Comparison of ENCODE assay signal across 19 mouse cellular contexts in genomic region chr16:30509340-30509739, GRCm38 (mm10). TPM values are rescaled to one million over a fixed set of nuclear protein-coding genes. Genes with fewer than 3 reads are reported as not detected.
DNase-seq lines count a peak whose midpoint lies in the region; ATAC-seq and TF ChIP-seq lines count a peak whose summit lies in the region.
"Had no signal": no experiment of that assay in that cellular context is flagged by ENCODE, and none has a peak within 500 bp of the region (broad histone marks: within the 10 kb centered on the region; RNA-seq: fewer than 3 reads in every experiment).

No protein-coding gene starts in this region.

- DNase-seq in liver (no peak), MEL (ENCODE audit: low read depth, low spot score) (peak; percentile 37)
- DNase-seq: adrenal gland, adult 2 months; adrenal gland, postnatal 25 days; cerebellum, adult 18-20 months; cerebellum, adult 9-11 months; cerebellum, postnatal 36 days; gastrocnemius, postnatal 10 days; heart, adult 2 months; heart, postnatal 14 days had no signal

- WGBS in liver, embryonic 12.5 days (ENCODE audit: insufficient replicate concordance) = 57% methylated on average over 12 of the region's 12 CpGs
- 47% methylated on average over 12 of the region's 12 CpGs for WGBS in liver, embryonic 15.5 days (ENCODE audit: insufficient replicate concordance)

- H3K4me1 ChIP-seq in liver, embryonic 12.5 days = peaks cover 46% of the 10 kb centered on the region
- peaks cover 0 to 21% of the 10 kb centered on the region in 2 experiments; a peak in 2 of 4 replicates for H3K4me1 ChIP-seq in MEL (ENCODE audit: control insufficient read depth in 1 of 2, insufficient read depth in 2 of 2, low read length in 2 of 2)
- peaks cover 40% of the 10 kb centered on the region for H3K4me1 ChIP-seq in liver, embryonic 15.5 days (replicated peaks)

- no peaks in the 10 kb centered on the region for H3K9me3 ChIP-seq in liver, embryonic 12.5 days (replicated peaks)
- H3K9me3 ChIP-seq in MEL (replicated peaks; ENCODE audit: insufficient read depth, low read length) = no peaks in the 10 kb centered on the region
- no peaks in the 10 kb centered on the region for H3K9me3 ChIP-seq in liver, embryonic 15.5 days (replicated peaks)
- H3K9me3 ChIP-seq: embryonic facial prominence, embryonic 15.5 days; forebrain, embryonic 12.5 days; heart, embryonic 15.5 days; hindbrain, embryonic 10.5 days had no signal

- no peak for TF ChIP-seq RAD21 in MEL (IDR thresholded peaks at IDR 0.05; ENCODE audit: low read depth, low read length)

- peak; percentile 36; the same call in 1 of the 2 replicates for ATAC-seq in liver, embryonic 12.5 days
- 0 out of 2 replicates have a peak, but pooled peaks have one; percentile 22 for ATAC-seq in liver, embryonic 15.5 days (ENCODE audit: insufficient read depth)
- peak; percentile 76 for ATAC-seq in megakaryocyte-erythroid progenitor cell, adult 5-6 weeks (replicated peaks; ENCODE audit: low FRiP score, low TSS enrichment, poor library complexity, severe bottlenecking)
- no peak for ATAC-seq in erythroid progenitor cell, adult 5-6 weeks (replicated peaks; ENCODE audit: low FRiP score, poor library complexity, severe bottlenecking)

- H3K4me3 ChIP-seq in liver, embryonic 12.5 days = no peak overlapping the region
- H3K4me3 ChIP-seq in MEL (ENCODE audit: control insufficient read depth in 1 of 2, insufficient read depth in 1 of 2, low read depth in 2 of 2, low read length in 2 of 2) = no peak overlapping the region
- no peak overlapping the region for H3K4me3 ChIP-seq in liver, embryonic 15.5 days (replicated peaks)
- H3K4me3 ChIP-seq: embryonic facial prominence, embryonic 15.5 days; forebrain, embryonic 12.5 days; heart, embryonic 15.5 days had no signal

- H3K27ac ChIP-seq in liver, embryonic 12.5 days = 0 out of 2 replicates have a peak overlapping the region, but pooled peaks have one; percentile 42
- no peak overlapping the region for H3K27ac ChIP-seq in MEL (ENCODE audit: control insufficient read depth, low read depth, low read length)
- peak overlapping the region; percentile 84; the same call in 1 of the 2 replicates for H3K27ac ChIP-seq in liver, embryonic 15.5 days (replicated peaks)
- H3K27ac ChIP-seq: embryonic facial prominence, embryonic 15.5 days; forebrain, embryonic 12.5 days; hindbrain, embryonic 14.5 days had no signal

- H3K79me2 ChIP-seq in MEL (ENCODE audit: control insufficient read depth, insufficient read depth, low read length, poor library complexity) = peaks cover 8% of the 10 kb centered on the region; the same call in 1 of the 2 replicates

- no peak for TF ChIP-seq POLR2A in MEL (IDR thresholded peaks at IDR 0.05; ENCODE audit: control insufficient read depth in 1 of 2, insufficient read depth in 1 of 2, low read depth in 1 of 2, low read length in 2 of 2, poor library complexity in 1 of 2)

- H3K9ac ChIP-seq in liver, embryonic 12.5 days = no peak overlapping the region
- no peak overlapping the region for H3K9ac ChIP-seq in MEL (ENCODE audit: control insufficient read depth, low read depth, low read length, poor library complexity, severe bottlenecking)
- H3K9ac ChIP-seq in liver, embryonic 15.5 days = no peak overlapping the region
- H3K9ac ChIP-seq: embryonic facial prominence, embryonic 15.5 days; forebrain, embryonic 12.5 days; heart, embryonic 15.5 days had no signal

- TF ChIP-seq CTCF in MEL (IDR thresholded peaks at IDR 0.05 in 2 of 3, conservative IDR thresholded peaks at IDR 0.05 in 1 of 3; ENCODE audit: control insufficient read depth in 1 of 3, insufficient read depth in 1 of 3, low read depth in 2 of 3, low read length in 3 of 3, poor library complexity in 1 of 3, severe bottlenecking in 1 of 3) = no peak

- peak in 1 of 2 experiments; percentile 39; a peak in 1 of 4 replicates for TF ChIP-seq EP300 in MEL (IDR thresholded peaks at IDR 0.05; ENCODE audit: low read depth in 1 of 2, low read length in 2 of 2)

- no peaks in the 10 kb centered on the region for H3K36me3 ChIP-seq in liver, embryonic 12.5 days
- peaks cover 0 to 20% of the 10 kb centered on the region in 2 experiments; a peak in 2 of 4 replicates for H3K36me3 ChIP-seq in MEL (ENCODE audit: control insufficient read depth in 1 of 2, insufficient read depth in 2 of 2, low read length in 2 of 2)
- no peaks in the 10 kb centered on the region for H3K36me3 ChIP-seq in liver, embryonic 15.5 days (replicated peaks)
- H3K36me3 ChIP-seq: embryonic facial prominence, embryonic 15.5 days; heart, embryonic 15.5 days had no signal

- no peak overlapping the region; the same call in 1 of the 2 replicates for H3K4me2 ChIP-seq in liver, embryonic 12.5 days
- peak overlapping the region; percentile 75; the same call in 1 of the 2 replicates for H3K4me2 ChIP-seq in liver, embryonic 15.5 days

- H3K27me3 ChIP-seq in liver, embryonic 12.5 days (replicated peaks) = peaks cover 16% of the 10 kb centered on the region; the same call in 1 of the 2 replicates
- no peaks in the 10 kb centered on the region for H3K27me3 ChIP-seq in MEL (ENCODE audit: control insufficient read depth in 1 of 2, insufficient read depth in 2 of 2, low read length in 2 of 2)
- no peaks in the 10 kb centered on the region for H3K27me3 ChIP-seq in liver, embryonic 15.5 days
- H3K27me3 ChIP-seq: embryonic facial prominence, embryonic 15.5 days; forebrain, embryonic 12.5 days had no signal

TF ChIP-seq in MEL, 35 proteins besides CTCF, POLR2A, EP300 and RAD21:
- TF ChIP-seq SIN3A (IDR thresholded peaks at IDR 0.05; ENCODE audit: low read length) (no peak), GATA1 (IDR thresholded peaks at IDR 0.05; ENCODE audit: low read depth, low read length) (peak; percentile 29; the same call in 1 of the 2 replicates), TAL1 (IDR thresholded peaks at IDR 0.05; ENCODE audit: low read length) (peak; percentile 33)

RNA-seq across cellular contexts. Expression of gene Tmem44, which starts 41.3 kb away (rescaled TPM):
- 1.5 and 1.7 TPM in 2 replicates for polyA plus RNA-seq in liver, embryonic 12.5 days (2016; fragmentation: Nextera tagmentation; extraction: Ambion mirVana)
- 0.46 and 0.50 TPM in 2 replicates for total RNA-seq in MEL (2012; rRNA removed)
- 1 to 10 TPM in 1 of 2 experiments, not detected in 1; 1.4 TPM for polyA plus RNA-seq in MEL (2012; ENCODE audit: insufficient read depth in 1 of 2, insufficient read length in 2 of 2, low read depth in 1 of 2, low replicate concordance in 2 of 2, missing spikeins in 1 of 2)
- 0.90 and 0.92 TPM in 2 replicates for polyA plus RNA-seq in liver, embryonic 15.5 days (2015; fragmentation: Nextera tagmentation; extraction: Ambion mirVana)
- 0.25 TPM in 1 of 2 replicates, not detected in the other for total RNA-seq in megakaryocyte-erythroid progenitor cell, adult 5-6 weeks (2014; fragmentation: Nextera tagmentation)
- 0.14 and 0.30 TPM in 2 replicates for total RNA-seq in megakaryocyte-erythroid progenitor cell, adult 5-6 weeks (2017)
- 0.42 TPM in 1 of 2 replicates, not detected in the other for total RNA-seq in erythroid progenitor cell, adult 5-6 weeks (2015; ENCODE audit: low replicate concordance)
- 5.3 TPM in 1 of 2 replicates, not detected in the other for total RNA-seq in erythroid progenitor cell, adult 5-6 weeks (2017; ENCODE audit: low replicate concordance)
